Mouse (Mus musculus): ENCODE data around the gene Slc29a4. TPM values are rescaled to one million over a fixed set of nuclear protein-coding genes. Genes with fewer than 3 reads are reported as not detected.

Gene Slc29a4
- total RNA-seq, 4 experiments from 2014 or later, result 0.29 TPM; not detected in 3

DNA sequence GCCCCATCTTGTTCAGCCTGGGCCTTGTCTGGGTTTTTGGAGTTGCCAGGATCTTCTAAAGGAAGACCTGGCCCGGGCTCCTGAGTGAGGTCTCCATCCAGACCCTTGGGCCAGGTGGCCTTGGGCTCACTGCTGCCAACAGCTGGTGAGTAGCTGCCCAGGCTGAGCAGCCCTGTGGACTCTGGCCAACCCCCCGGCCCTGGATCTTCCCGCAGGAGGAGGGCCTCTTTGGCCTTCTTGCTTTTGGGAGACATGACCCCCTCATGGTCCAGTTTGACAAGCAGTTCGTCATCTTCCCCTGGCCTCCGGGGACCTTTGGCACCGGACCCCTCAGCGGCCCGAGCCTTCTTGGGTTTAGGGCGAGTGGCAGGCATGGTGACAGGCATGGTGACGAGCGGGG lies 39.6 kb downstream of the Slc29a4 start:
- no peak for DNase-seq (ENCODE audit: low spot score in 2 of 2)

DNA sequence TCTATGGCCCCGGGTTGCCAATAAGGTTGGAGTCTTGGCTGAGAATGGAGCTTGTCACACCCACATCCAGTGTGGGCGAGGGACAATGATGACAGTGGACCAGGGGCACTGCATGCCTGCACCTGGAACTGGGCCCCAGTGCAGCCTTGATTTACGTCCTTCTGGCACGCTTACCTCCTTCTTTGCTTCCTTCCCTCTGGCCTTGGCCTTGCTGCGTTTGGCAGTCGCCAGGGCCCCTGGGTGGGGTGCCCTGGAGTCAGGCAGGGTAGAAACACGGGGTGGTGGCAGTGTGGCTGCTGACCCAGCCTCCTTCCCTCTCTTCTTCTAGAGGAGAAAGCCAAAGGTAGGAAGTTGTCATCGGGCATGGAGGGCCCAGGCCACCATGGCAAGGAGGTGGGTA lies 47.6 kb downstream of the Slc29a4 start:
- no peak for DNase-seq (ENCODE audit: low spot score in 2 of 2)

DNA sequence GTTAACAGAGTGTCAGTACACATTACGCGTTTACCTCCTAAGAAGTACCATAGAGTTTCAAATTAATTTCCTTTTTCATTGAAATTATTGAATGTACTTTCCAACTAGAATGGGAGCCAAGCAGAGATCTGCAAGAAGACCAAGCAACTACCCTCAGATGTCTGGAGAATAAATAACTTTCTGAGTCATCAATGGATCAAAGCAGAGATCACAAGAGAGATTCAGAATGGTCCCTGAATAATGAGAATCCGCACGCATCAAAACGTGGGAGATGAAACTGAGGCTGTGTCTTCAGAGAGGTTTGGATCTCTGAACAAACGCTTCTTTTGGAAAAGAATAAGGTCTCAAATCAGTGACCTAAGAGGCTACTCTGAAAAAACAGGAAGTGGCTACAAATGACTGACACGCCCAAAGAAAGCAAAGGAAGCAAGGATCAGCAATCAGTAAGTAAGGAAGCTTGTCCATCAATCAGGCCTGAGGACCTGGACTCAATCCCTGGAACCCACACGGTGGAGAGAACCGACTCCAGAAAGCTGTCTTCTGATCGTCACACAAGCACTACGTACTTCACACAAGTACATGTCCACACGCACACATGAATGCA lies 54.8 kb downstream of the Slc29a4 start:
- no peak for DNase-seq (ENCODE audit: low spot score in 2 of 2)

DNA sequence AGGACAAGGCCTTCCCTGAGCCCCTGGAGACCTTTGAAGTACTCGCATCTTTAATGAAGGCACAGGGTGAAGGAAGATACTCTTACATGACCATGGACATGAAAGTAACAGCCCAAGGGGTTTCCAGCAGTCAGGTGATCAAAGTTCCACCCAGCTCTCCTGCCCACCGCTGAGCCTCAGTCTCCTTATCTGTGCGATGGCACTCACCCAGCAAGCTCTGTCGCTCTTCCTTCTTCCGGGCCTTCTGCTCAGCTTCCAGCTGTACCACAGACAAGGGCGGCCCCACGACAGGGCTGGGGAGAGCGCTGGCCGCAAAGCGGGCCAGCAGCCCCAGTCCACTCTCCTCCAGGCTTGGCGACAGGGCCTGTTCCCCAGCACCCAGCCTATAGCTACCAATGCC lies 57.9 kb downstream of the Slc29a4 start:
- DNase-seq (ENCODE audit: low spot score in 2 of 2), result no peak

DNA sequence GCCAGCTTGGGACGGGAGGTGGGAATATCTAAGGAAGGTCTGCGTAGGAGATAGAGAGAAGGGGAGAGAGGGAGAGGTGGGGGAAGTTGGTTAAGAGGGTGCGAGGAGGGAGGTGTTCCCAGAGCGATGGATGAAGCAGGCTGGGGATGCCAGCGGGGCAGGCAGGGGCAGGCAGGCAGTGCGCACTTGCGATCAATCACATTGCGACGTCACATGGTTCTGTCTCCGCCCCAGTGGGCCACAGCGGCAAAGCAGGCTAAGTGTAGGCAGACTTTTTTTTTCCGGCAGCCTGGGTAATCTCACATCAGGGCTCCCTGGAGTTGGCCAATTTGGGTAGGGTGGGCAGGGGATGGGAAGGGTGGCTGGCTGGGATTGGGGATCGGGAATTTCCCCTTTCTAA lies 59.9 kb downstream of the Slc29a4 start:
- no peak for DNase-seq (ENCODE audit: low spot score in 2 of 2)

DNA sequence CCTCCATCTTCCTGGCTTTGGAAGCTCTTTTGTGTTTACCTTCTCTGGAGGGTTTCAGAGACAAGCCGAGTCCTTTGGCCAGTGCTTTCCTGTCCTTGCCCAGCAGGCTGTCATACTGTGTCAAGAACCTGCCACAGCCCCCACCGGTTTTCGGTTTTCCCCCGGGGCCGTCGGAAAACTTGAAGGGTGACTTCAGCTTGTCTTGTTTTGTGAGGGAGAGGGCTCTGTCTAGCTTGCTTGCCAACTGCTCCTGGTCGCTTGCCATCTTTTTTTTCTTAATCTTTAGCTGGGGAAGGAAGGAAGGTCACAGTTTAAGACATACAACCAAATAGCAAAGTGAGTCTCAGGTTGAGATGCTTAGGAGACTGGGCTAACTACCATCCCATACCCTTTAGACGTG lies 67.5 kb downstream of the Slc29a4 start:
- no peak for DNase-seq (ENCODE audit: low spot score in 2 of 2)

DNA sequence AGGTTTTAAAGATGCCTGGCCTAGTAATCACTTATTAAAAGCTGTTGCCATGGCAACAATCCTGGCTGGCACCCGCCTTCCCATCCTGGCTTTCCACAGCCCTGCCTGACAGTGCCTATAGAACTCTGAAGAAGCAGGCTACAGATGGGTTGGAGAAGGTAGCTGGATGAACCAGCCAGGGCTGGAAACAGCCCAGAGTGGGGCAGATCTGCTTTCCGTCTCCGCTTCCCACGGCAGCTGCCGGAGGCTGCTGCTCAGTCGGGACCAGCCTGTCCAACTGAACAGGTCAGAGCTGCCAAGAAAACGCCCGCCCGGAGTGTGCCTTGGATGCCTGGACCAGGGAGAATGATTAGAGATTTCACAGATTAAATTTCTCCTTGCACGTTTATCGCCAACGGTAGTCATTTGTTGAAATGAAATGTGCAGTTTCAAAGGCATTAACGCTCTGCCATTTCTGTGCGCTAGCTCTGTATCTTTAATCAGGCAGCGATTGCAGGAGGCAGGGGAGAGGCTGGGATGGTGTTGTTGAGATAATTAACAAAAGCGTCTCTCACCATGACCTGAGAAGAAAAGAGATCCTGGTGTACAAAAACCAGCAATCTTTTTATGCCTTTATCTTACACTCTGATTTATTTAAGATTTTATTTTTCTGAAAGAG lies 69.1 kb downstream of the Slc29a4 start:
- no peak for DNase-seq (ENCODE audit: low spot score in 2 of 2)

DNA sequence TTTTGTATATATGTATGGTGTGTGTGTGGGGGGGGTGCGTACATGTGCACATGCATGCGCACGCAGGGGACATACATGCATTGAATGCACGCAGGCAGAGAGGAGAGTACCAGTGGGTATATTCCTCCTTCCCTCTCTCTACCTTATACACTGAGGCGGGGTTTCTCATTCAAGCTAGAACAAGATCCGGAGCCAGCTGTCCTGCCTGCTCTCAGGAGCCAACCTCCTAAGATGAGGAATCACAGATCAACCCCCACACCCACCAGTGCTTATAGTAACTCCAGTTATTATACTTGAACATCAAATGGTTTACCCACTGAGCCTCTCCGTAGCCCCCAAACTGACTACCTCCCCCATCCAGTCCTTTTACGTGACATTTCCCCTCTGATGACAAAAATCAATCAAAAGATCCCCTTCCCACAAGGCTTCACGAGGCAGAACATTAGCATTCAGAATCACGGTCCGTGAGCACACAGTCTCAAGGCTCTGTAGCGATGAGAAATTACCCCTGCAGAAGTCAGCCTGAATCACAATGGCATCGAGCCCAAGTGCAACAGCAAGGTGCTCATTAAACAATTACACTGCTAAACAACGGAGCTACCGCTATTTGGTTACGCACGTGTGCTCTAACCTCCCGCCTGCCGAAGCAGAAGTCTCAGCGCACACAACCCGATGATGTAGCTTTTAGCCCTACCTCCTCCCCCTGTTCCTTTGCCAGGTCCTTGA lies 69.9 kb downstream of the Slc29a4 start:
- DNase-seq (ENCODE audit: low spot score in 2 of 2), result no peak

DNA sequence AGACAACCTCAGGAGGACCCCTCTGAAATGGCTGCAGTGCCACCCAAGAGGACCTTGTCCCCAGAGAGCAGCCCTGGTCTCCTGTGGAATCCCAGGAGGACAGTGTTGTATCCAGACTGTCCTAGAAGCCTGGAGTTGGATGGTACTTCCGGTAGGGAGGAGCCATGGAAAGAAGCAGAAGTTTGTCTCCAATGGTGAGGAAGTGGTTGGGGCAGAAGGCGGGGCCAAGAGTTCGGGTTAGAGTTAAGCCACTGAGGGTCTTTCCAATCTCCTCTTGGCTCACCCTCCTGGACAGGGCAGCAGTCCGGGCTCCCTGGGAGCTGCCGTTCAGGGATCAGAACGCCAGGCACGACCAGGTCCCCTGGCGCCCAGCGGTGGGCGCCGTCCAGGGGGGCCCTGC lies 72.0 kb downstream of the Slc29a4 start:
- DNase-seq (ENCODE audit: low spot score in 2 of 2), result no peak

DNA sequence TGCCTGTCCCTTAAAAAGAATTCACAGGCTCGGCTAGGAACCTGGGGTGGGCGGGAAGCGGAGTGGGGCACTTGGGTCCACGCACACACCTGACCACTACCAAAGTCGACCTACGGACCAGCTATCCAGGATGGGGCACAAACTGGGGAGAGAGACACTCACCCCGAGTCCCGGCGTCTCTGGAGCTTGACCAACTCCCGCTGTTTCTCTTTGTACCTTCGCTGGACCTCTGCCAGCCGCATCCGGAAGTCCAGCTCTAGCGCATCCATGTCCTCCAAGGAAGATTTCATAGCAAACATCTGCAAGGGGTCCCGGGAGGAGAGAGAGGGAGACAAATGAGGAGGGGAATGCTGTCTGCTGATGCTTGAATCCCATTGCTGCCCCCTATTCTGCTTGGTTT lies 72.6 kb downstream of the Slc29a4 start:
- no peak for DNase-seq (ENCODE audit: low spot score in 2 of 2)

DNA sequence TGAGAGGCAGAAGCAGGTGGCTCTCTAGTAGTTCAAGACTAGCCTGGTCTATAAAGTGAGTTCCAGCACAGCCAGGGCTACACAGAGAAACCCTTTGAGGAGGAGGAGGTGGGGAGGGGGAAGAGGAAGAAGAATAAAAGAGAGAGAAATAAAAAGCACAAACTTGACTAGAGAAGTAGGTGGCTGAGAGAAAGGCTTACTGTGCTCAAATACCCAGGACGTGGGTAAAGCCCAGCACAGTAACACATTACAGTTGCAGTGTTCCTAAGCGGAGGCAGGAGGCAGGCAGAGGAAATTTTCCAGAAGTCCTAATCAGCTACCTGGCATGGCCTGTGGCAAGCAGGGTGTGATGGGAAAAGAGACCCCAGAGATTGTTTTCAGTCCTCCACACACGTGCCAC lies 74.4 kb downstream of the Slc29a4 start:
- no peak for DNase-seq (ENCODE audit: low spot score in 2 of 2)

DNA sequence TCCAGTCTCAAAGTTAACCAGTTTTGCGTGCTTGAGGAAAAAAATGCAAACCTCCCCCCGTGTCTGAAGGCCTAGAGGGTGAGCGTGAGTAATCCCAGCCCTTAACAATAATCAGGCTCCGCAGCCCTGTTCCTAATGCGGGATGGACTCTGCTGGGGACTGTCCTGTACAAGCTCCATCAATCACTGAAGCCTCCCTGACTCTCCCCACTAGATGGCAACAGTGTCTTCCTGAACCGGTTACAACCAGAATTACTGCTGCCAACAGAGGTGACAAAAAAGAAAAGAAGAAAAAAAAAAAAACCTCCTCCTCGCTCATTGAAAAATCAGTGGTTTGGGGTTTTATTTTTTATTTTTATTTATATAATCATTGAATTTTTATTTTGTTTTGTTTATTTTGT lies 75.6 kb downstream of the Slc29a4 start:
- peak; percentile 61 to 65 for DNase-seq (ENCODE audit: low spot score in 2 of 2)

DNA sequence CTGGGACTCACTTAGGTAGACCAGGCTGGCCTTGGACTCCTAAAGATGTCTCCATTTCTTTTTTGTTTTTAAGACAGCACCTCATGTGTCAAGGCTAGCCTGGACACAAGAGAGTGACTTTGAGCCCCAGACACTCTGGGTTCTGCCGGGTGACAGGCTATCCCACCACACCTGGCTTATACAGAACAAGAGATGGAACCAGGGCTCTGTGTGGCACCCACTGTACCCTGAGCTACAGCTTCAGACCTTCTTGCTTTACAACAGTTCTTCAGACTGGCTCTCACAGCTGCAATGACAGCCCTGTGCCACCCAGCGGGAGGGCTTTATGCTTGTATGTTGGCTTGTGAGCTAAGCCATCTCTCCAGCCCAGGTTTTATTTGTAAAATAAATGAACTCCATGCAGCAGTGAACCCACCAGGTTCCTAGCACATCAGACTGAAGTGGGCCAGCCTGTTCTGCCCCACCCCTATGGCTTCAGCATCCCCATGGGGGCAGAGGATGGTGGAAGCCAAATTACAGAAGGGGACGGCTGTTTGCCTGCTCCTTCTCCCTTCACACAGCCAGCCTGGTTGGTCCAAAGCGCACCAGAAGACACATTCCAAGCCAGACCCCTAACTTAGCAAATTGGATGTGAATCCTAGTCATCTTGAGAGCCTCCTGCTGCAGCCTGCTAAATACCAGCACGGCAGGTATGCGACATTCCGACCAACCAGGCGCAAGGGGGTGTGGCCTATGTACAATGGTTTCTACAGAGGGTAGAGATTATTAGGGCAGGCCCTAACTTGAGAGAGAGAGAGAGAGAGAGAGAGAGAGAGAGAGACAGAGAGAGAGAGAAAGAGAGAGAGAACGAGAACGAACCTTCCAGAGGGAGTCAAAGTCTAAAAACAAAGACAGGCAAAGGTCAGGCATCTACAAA lies 76.3 kb downstream of the Slc29a4 start:
- DNase-seq (ENCODE audit: low spot score in 2 of 2), result no peak

DNA sequence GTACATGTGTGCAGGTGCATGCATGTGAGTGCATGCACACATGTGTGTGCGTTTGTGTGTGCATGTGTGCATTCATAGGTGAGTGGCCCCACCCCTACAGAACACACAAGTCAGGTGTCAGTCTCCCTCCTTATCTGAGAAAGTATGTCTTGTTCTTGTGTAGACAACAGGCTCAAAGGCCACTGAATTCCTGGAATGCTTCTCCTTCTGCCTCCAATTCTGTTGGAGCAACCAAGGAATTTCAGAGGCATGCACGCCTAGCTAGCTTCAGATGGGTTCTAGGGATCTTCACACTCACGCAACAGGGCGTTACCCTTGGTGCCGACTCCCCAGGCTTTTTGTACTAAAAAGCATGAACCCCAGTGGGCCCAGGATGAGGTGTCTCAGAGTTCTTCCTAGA lies 77.3 kb downstream of the Slc29a4 start:
- no peak for DNase-seq (ENCODE audit: low spot score in 2 of 2)

DNA sequence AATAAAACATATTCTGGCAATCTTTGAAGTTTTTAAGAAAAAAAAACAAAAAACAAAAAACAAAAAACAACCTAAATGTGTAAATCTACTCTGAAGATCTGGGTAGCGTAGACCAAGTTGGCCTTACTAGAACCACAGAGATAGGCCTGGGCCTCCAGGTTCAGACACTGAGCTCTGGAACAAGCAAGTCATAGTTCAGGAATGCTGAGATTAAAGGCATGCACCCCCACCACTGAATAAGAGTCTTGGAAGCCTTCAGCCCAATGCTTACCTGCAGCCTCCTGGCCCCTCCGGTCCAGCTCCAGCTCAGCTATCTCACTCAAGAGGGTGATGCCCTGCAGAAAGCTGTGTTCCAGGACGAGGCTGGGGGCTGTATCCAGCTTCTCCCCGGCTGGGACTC lies 78.7 kb downstream of the Slc29a4 start:
- DNase-seq (ENCODE audit: low spot score in 2 of 2), result no peak

DNA sequence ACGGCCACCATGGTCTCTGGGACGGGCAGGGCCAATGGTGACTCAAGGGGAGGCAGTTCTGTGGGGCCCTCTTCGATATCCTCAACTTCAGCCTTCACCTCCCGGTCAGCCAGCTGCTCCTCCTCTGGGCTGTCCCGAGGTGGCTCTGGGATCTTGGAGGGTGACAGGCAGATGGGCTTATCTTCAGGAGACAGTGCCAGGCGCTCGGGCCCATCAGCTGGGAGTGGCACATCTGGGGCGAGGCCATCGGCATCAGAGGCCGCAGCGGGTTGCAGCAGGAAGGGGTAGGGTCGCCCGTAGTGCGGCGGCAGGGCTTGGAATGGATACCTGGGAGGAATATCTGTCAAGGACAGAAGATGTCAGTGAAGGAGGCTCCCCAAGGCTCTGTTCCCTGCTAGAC lies 79.7 kb downstream of the Slc29a4 start:
- DNase-seq (ENCODE audit: low spot score in 2 of 2), result no peak

Other genes starting within 250 kb of the Slc29a4 start
- 1 to 10 TPM; 3.7 to 5.0 (median 4.1) TPM for gene Ap5z1, start 228.6 kb upstream of the Slc29a4 start, total RNA-seq (2022)
- under 1 TPM in 1 of 4 experiments, not detected in 3; 0.12 TPM for gene Papolb, start 162.4 kb upstream of the Slc29a4 start, total RNA-seq (2022)
- 1 to 10 TPM in 3 of 4 experiments, under 1 TPM in 1; 0.75 to 1.2 (median 1.1) TPM for gene Radil, start 141.4 kb upstream of the Slc29a4 start, total RNA-seq (2022)
- under 1 TPM in 1 of 4 experiments, not detected in 3; 0.40 TPM for gene Mmd2, start 83.7 kb upstream of the Slc29a4 start, total RNA-seq (2022)
- 10 to 100 TPM; 27.1 to 33.4 (median 29.2) TPM for gene Wipi2, start 64.8 kb upstream of the Slc29a4 start, total RNA-seq (2022)
- 10 to 100 TPM; 26.0 to 42.3 (median 30.7) TPM for gene Tnrc18, start 125.2 kb downstream of the Slc29a4 start, total RNA-seq (2022)
- 1 to 10 TPM; 4.4 to 6.8 (median 5.3) TPM for gene Fbxl18, start 202.9 kb downstream of the Slc29a4 start, total RNA-seq (2022)
- gene Actb, start 214.2 kb downstream of the Slc29a4 start, total RNA-seq (2022), result 100 to 1,000 TPM; 301 to 406 (median 351) TPM